Mouse (Mus musculus) lung, embryonic 14.5 days (tissue): Measurements from ENCODE around the gene Ctnna2. TPM values are rescaled to one million over a fixed set of nuclear protein-coding genes. Genes with fewer than 3 reads are reported as not detected.

ENCODE experiments used
- ATAC-seq: fragments of 200-750 bp; cut with Nextera tagmentation; 2 replicates; pipeline ENCODE4 v1.8.0; 2017; ENCODE audit warnings: mild to moderate bottlenecking, moderate TSS enrichment, moderate library complexity; ENCODE audit not compliant: insufficient read depth
- DNase-seq: peaks from one replicate; pipeline ENCODE4 v3.0.0-alpha.2; 2015
- H3K27ac ChIP-seq: fragments of 300-500 bp; sonication (generic); 2 replicates; pipeline ENCODE4 v1.5.1; 2014; ENCODE audit warnings: low read depth, mild to moderate bottlenecking, moderate library complexity
- H3K27me3 ChIP-seq: fragments of 300-500 bp; sonication (generic); 2 replicates; pipeline ENCODE4 v1.6.1; 2014; ENCODE audit warnings: low read length, control low read depth; ENCODE audit not compliant: insufficient read depth
- H3K36me3 ChIP-seq: fragments of 300-500 bp; sonication (generic); 2 replicates; pipeline ENCODE4 v1.6.1; 2014; ENCODE audit warnings: control low read depth; ENCODE audit not compliant: insufficient read depth
- H3K4me1 ChIP-seq: fragments of 300-500 bp; sonication (generic); 2 replicates; pipeline ENCODE4 v1.6.1; 2014; ENCODE audit warnings: antibody characterized with exemption, control low read depth; ENCODE audit not compliant: insufficient read depth
- H3K4me2 ChIP-seq: fragments of 300-500 bp; sonication (generic); 2 replicates; pipeline ENCODE4 v1.6.1; 2014; ENCODE audit warnings: mild to moderate bottlenecking
- H3K4me3 ChIP-seq: fragments of 300-500 bp; sonication (generic); 2 replicates; pipeline ENCODE4 v1.5.1; 2014; ENCODE audit warnings: low read depth, low read length
- H3K9ac ChIP-seq: fragments of 300-500 bp; sonication (generic); 2 replicates; pipeline ENCODE4 v1.6.1; 2014
- H3K9me3 ChIP-seq: fragments of 300-500 bp; sonication (generic); 2 replicates; pipeline ENCODE4 v1.6.1; 2016; ENCODE audit warnings: low read depth, low read length, control low read depth
- CTCF ChIP-seq: IDR thresholded peaks from 2 replicates; pipeline ENCODE4 v1.5.1; 2016; ENCODE audit warnings: antibody characterized with exemption, low read depth
- WGBS: fragments of 180-500 bp; shearing (Covaris S2); extraction: QIAGEN DNeasy Blood & Tissue Kit; methylation state at CpG from one replicate; pipeline ENCODE4 v1.1.7; 2014; 5-methylcytosine and 5-hydroxymethylcytosine counted together
- polyA plus RNA-seq: library from polyadenylated mRNA; unstranded; fragments of >200 nt; fragmentation: Nextera tagmentation; extraction: Ambion mirVana; gene quantifications from 2 replicates; pipeline ENCODE4 v1.2.1, GENCODE M21; 2014

The Ctnna2 gene
- polyA plus RNA-seq, 1 experiment from 2014 or later, result 4.4 TPM

DNA sequence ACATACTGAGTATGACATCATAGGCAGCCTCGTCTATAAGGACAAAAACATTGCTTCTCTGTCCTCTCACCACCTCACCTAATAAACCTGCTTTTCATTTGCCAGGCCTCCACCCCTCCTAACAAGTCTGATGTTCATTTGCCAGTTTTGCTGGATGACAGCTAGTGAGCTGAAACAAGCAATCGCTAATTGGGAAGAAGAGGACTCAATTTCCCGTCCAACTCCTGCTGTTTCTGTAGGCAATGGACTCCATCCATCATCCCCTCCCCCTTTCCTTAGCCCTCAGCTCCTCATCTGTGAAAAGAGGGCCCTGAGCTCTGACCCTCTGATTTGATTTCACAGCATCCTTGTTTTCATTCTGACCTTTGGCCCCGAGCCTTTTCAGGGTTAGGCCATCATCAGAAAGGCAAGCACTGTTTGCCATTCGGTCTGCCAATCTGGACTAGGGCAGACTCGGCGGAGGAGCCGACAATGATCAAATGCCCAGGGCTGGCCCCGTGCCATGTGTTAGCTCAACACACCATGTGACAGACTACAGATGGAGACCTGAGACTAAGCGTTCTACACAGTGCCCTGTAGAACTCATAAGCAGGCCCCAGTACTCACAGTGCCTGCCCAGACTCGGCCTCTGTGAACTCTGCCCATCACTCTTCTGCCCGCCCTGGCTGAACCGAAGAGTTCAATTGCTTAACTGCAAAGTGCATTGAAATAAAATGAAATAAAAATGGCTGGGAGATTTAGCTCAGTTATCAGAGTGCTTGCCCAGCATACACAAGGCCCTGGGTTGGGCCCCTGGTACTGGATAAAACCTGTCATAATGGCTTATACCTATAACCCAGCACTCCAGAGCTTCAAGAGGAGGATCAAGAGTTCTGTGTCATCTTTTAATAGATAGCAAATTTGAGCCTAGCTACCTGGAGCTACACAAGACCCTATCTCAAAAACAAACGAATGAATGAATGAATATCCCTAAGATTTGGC, 903.8 kb downstream of the Ctnna2 start:
- H3K36me3 ChIP-seq, result no peaks in the 10 kb centered on the region
- peak; percentile 66; the same call in 1 of the 2 replicates for ATAC-seq
- DNase-seq, result peak; percentile 20

DNA sequence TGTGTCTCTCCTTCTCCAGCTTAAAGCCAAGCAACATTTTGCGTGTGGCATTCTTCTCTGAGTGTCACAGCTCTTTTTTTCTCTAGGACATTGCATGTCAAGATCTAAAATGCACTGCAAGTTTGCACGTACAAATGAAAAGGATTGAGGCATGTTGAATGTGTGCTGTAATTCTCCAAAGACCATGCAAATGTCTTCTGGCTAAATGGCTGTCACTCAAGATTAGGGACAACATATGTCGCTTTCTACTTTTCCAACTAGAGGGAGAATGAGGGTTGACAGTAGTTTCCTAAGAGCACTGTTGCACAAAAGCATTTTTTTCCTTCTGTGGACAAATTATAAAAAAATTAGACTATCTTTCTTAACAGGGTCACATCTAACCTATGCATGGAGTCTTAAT, 909.9 kb downstream of the Ctnna2 start:
- ATAC-seq (no peak), DNase-seq (no peak)
- WGBS, result 87% methylated on average over 3 of the region's 3 CpGs
- Histone ChIP-seq H3K9me3 (no peaks in the 10 kb centered on the region), H3K36me3 (no peaks in the 10 kb centered on the region), H3K27me3 (no peaks in the 10 kb centered on the region), H3K9ac (no peak overlapping the region), H3K4me2 (no peak overlapping the region), H3K4me3 (no peak overlapping the region), H3K27ac (no peak overlapping the region), H3K4me1 (no peaks in the 10 kb centered on the region)
- no peak for TF ChIP-seq CTCF

More for the DNA sequence above, 903.8 kb downstream of the Ctnna2 start:
- no peaks in the 10 kb centered on the region for H3K9me3 ChIP-seq
- H3K4me1 ChIP-seq, result no peaks in the 10 kb centered on the region
- H3K4me2 ChIP-seq, result no peak overlapping the region
- H3K27ac ChIP-seq, result no peak overlapping the region
- TF ChIP-seq CTCF, result no peak
- H3K27me3 ChIP-seq, result no peaks in the 10 kb centered on the region
- no peak overlapping the region for H3K4me3 ChIP-seq
- no peak overlapping the region for H3K9ac ChIP-seq
- WGBS, result 48% methylated on average over 14 of the region's 14 CpGs

DNA sequence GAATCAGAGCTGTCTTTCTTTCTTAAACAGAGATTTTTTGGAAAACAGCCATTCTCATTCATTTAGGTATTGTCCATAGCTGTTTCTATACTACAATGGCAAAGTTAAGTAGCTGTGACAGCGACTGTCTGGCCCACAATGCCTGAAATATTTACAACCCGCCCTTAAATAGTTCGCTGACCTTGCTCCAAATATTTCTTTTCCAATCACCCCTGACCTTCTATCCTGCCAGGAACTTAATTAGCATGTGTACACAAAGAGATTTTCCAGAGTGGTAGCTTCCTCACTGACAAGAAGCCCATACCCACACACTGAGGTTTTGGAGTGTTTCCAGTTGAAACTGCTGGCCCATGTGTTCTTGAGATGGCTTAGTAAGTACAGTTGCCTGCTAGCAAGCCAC, 928.8 kb downstream of the Ctnna2 start:
- Histone ChIP-seq H3K4me2 (no peak overlapping the region), H3K36me3 (no peaks in the 10 kb centered on the region), H3K4me1 (no peaks in the 10 kb centered on the region), H3K9ac (no peak overlapping the region), H3K27me3 (no peaks in the 10 kb centered on the region), H3K4me3 (no peak overlapping the region), H3K27ac (no peak overlapping the region), H3K9me3 (no peaks in the 10 kb centered on the region)
- peak; percentile 66 for DNase-seq
- ATAC-seq, result peak; percentile 58; the same call in 1 of the 2 replicates
- no peak for TF ChIP-seq CTCF
- 33% methylated on average over 3 of the region's 3 CpGs for WGBS

DNA sequence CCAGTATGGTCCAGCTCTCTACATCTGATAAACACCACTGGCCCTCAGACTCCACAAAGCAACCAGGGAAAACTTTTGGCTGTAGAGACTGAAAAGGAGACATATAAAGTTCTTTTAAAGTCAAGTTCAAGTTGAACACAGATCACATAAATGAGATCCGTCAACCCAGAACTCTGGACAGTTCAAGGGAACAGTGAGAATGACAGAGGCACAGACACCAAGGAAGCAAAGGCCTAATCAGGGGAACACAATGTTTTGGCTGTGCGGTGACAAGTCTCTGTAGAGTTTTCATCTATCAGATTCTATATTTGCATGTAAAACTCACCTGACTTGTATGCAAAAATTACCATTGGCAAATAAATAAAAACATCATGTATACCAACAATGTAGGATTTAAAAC, 929.3 kb downstream of the Ctnna2 start:
- no peak overlapping the region for H3K27ac ChIP-seq
- H3K4me3 ChIP-seq, result no peak overlapping the region
- no peaks in the 10 kb centered on the region for H3K4me1 ChIP-seq
- H3K27me3 ChIP-seq, result no peaks in the 10 kb centered on the region
- H3K36me3 ChIP-seq, result no peaks in the 10 kb centered on the region
- 78% methylated on average over 2 of the region's 2 CpGs for WGBS
- DNase-seq, result no peak
- H3K9me3 ChIP-seq, result no peaks in the 10 kb centered on the region
- H3K4me2 ChIP-seq, result no peak overlapping the region
- no peak overlapping the region for H3K9ac ChIP-seq
- no peak for ATAC-seq
- TF ChIP-seq CTCF, result no peak

DNA sequence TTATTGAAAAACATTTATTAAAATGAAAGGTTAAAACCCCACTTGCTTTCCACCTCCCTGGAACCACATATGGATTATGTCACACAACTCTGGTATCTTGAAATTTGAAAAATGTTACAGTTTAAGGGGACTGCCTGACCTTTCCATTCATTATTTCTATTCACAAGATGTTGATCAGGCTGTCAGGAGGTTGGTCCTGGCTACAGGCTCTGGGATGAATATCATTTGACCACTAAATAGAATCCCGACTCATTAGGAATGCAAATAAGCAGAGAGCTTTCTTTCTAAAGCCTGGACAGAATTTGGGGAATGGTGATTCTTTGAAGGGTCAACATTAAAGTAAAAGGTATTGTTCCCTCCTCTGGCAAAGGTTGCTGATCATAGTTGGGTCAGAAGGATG, 931.9 kb downstream of the Ctnna2 start:
- ATAC-seq (no peak), DNase-seq (no peak)
- Histone ChIP-seq H3K9me3 (no peaks in the 10 kb centered on the region), H3K9ac (no peak overlapping the region), H3K27me3 (no peaks in the 10 kb centered on the region), H3K4me2 (no peak overlapping the region), H3K36me3 (no peaks in the 10 kb centered on the region), H3K4me1 (no peaks in the 10 kb centered on the region), H3K27ac (no peak overlapping the region), H3K4me3 (no peak overlapping the region)
- WGBS, result 61% methylated on average over 1 of the region's 1 CpGs
- no peak for TF ChIP-seq CTCF

DNA sequence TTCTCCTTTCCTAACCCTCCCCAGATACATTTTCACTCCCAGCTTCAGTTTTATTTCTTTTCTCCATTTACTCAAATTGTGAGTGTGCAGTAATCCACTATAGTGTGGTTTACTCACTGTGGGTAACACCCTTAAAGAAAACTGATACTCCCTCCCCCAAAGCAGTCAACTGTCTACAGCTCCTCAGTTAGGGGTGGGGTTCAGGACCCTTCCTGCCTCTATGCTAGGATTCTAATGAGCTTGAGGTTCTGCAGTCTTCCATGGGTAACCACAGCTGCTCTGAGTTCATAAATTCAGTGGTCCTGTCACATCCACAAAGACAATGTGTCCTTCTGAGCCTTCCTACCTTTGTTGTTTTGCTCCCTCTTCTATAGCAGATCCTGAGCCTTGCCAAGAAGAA, 954.4 kb downstream of the Ctnna2 start:
- DNase-seq (no peak), ATAC-seq (no peak)

DNA sequence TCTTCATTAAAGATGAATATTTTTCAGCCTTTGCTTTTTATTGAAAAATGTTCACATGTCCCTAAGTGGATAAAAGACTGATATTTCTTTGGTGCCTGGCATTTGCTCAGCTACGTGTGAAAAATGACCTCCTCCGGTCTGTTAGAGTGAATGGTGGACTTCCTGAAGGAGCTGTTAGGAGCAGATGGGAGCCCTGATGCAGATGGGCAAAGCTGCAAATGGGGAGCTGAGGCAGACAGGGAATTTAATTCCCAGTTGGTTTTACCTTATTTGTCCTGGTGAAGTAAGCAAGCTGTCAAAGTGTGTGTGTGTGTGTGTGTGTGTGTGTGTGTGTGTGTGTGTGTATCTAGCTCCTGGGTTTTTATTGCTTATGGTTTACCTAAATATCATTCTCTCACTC, 966.3 kb downstream of the Ctnna2 start:
- WGBS, result 60% methylated on average over 2 of the region's 2 CpGs
- H3K9ac ChIP-seq, result no peak overlapping the region
- H3K4me2 ChIP-seq, result no peak overlapping the region
- TF ChIP-seq CTCF, result no peak
- DNase-seq, result no peak
- no peak overlapping the region for H3K27ac ChIP-seq
- ATAC-seq, result no peak
- H3K36me3 ChIP-seq, result no peaks in the 10 kb centered on the region
- H3K4me1 ChIP-seq, result no peaks in the 10 kb centered on the region
- H3K4me3 ChIP-seq, result no peak overlapping the region
- no peaks in the 10 kb centered on the region for H3K9me3 ChIP-seq
- no peaks in the 10 kb centered on the region for H3K27me3 ChIP-seq

More for the DNA sequence above, 954.4 kb downstream of the Ctnna2 start:
- TF ChIP-seq CTCF, result no peak
- Histone ChIP-seq H3K4me2 (no peak overlapping the region), H3K4me1 (no peaks in the 10 kb centered on the region), H3K9me3 (no peaks in the 10 kb centered on the region), H3K4me3 (no peak overlapping the region), H3K27me3 (no peaks in the 10 kb centered on the region), H3K36me3 (no peaks in the 10 kb centered on the region), H3K27ac (no peak overlapping the region), H3K9ac (no peak overlapping the region)
